Mouse (Mus musculus) brain, embryonic 14.5 days (tissue): ENCODE results near the gene Ankrd44.

Source experiments
- CTCF ChIP-seq: fragments of 200-500 bp; IDR thresholded peaks from 2 replicates; pipeline ENCODE4 v1.5.1; 2012; ENCODE audit warnings: inconsistent platforms, mild to moderate bottlenecking, moderate library complexity, borderline replicate concordance; ENCODE audit not compliant: insufficient read depth, insufficient read length; ENCODE audit errors: extremely low read depth
- POLR2A ChIP-seq: fragments of 200-500 bp; IDR thresholded peaks from 2 replicates; pipeline ENCODE4 v1.6.1; 2012; ENCODE audit warnings: mild to moderate bottlenecking, inconsistent platforms, borderline replicate concordance; ENCODE audit not compliant: poor library complexity, insufficient read depth, insufficient read length, severe bottlenecking; ENCODE audit errors: extremely low read depth

GRCm38 (mm10) chr1:54913379-54913873 lies 12.8 kb downstream of the Ankrd44 start:
- TF ChIP-seq CTCF (no peak), POLR2A (no peak)
